Mouse (Mus musculus) small intestine, adult 2 months (tissue): ENCODE results near the gene Hpca.

Experiments
- CTCF ChIP-seq: fragments of 200-500 bp; IDR thresholded peaks from 2 replicates; pipeline ENCODE4 v1.5.1; 2012; ENCODE audit warnings: low read depth, mild to moderate bottlenecking, control low read depth, inconsistent platforms, low read length, moderate library complexity, mixed read lengths; ENCODE audit not compliant: insufficient replicate concordance, insufficient read length; ENCODE audit errors: extremely low read depth
- POLR2A ChIP-seq: fragments of 200-500 bp; IDR thresholded peaks from 2 replicates; pipeline ENCODE4 v1.6.1; 2012; ENCODE audit warnings: low read depth, mild to moderate bottlenecking, control low read depth, inconsistent platforms, low read length, moderate library complexity

GRCm38 (mm10) chr4:129079126-129079525 is 42.7 kb downstream of the Hpca start:
- TF ChIP-seq CTCF = no peak
- TF ChIP-seq POLR2A = no peak
